Mouse (Mus musculus): ENCODE measurements around the gene B3gnt9.

The B3gnt9 gene

DNA sequence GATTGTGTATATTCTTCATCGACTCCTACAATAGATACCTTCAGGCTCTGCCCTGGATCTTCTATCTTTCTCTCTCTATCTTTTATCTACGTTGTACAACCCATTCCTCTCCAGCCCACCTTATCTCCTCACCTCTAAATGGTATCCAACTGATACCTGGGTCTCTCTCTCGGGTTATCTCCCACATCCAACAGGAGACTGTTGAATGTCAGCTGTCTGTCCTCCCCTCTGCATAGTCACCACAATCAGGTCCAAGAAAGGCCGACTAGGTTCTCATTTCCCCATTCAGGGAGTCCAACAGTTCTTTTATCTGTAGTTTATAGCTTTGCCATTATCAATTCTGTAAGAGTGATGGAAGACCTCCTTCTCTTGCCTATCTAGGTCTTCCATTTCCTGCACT is 27.3 kb upstream of the B3gnt9 start:
- in situ Hi-C loops (cut with MboI): no loop called here

DNA sequence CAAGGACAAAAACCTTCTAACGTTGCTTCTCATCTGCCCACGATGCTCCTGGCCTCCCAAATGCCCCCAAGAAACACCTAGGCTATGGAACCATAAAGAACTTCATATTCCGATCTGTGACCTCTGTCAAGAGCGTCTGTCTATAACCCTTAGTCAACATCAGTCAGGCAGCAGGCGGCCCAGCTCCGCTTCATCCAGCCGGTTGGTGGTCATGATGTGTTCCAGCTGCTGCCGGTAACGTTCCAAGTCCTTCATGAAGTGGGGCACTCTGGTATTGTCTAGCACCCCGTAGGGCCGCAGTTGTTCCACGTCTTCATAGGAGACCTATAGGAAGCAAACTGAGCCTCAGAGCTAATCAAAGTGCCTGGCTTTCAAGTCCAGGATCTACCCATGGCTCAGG is 26.9 kb upstream of the B3gnt9 start:
- in situ Hi-C loops (cut with MboI): no loop called here

DNA sequence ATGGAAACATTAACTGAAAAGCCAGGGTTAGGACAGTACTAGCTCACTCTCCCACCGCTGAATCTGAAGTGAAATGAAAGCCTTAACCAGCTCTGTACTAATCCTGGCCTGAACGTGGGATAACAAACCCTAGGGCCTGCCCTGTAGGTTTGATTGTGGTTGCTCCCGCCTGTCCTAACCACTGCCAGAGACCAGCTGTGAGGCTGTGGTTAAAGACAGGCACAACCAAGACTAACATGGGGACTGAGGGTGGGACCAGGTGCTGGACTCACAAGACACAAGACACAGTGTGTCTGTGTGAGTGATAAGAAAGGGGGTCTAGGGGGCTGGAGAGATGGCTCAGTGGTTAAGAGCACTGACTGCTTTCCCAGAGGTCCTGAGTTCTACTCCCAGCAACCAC is 25.6 kb upstream of the B3gnt9 start:
- in situ Hi-C loops (cut with MboI): no loop called here

DNA sequence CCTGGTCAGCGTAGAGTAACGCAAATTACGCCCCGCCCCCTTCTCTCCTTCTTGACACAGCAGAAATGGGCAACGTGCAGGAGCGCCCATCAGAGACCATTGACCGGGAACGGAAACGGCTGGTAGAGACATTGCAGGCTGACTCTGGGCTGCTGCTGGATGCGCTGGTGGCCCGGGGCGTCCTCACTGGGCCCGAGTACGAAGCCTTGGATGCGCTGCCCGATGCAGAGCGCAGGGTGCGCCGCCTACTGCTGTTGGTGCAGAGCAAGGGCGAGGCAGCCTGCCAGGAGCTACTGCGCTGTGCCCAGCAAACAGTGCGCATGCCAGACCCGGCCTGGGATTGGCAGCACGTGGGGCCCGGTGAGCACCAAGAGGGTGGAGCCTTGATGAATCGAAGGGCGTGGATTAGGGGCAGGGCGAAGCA is 24.0 kb upstream of the B3gnt9 start:
- in situ Hi-C loops (cut with MboI): no loop called here

DNA sequence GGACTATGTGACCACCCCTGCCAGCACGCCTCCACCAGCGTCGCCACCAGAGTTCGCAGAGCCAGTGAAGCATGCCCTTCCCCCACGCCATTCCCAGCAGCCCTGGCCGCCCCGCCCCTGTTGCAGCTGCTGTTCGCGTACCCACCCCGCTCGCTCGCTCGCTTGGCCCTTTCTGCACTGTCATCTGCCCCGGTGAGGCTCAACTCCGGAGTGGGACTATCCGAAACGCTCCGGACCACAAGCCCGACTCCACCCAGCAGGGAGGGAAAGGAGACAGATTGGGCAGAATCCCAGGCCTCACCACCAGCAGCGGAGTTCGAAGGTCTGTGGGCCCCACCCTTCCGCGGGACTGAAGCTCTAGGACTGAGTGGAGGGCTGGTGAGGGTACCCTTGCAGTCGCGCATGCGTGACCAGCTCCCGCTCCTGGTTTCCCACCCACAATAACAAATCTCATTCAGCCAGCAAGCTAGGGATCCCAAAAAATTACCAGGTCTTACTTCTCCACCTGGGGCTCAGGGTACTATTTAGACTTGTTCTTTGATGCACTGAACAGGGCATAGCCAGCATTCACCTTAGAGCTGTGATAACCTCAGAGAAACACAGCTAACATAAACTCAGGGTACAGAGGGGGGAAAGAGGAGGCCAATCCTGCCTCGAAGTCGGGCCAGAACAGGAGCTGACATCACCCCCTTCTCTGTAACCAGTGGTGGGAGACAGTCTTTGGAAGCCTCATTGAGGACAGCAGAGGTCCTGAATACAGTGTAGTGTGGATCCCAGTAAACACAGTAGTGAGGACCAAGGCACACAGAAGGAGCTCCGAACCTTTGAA is 21.6 kb upstream of the B3gnt9 start:
- in situ Hi-C loops (cut with MboI): no loop called here

DNA sequence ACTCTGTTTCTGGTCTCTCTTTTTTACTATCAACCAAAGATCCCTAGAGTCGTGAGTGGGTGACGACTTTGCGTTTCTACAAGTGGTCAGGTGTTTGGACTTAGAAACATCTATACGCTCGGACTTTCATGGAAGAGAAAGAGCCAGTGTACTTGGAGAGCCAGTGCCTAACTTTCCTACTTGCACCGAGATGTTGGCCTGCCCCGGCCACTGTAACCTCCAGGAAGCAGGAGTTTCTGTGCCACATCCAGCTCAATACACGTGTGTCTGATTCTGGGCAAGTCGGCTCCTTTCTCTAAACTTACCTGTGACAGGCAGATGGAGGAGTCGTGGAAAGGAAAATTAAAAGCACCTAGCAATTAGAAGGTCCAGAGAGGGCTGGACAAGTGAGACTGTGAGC is 20.9 kb upstream of the B3gnt9 start, which contains the start of gene Nol3:
Gene Nol3 (plus strand): TSS at position 301 of the 400 bp plus-strand sequence.
- in situ Hi-C loops (cut with MboI): no loop called here

DNA sequence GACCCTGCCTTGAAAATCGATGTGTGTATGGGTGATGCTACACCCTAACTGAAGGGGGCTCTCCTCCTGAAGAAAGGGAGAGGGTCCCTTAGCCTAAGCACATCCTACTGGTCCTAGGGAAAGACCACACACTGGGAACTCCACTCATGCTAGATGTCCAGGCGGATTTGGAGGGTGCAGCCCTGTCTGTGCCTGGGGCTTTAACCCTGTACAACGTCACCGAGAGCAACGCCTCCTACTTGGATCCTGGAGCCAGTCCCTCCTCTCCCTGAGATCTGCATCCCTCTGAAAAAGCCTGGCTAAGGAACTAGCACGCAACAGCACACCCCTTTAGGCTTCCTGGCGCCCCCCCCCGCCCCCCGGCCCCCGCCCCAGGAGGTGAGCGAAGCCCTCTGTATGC is 20.4 kb upstream of the B3gnt9 start:
- in situ Hi-C loops (cut with MboI): no loop called here

DNA sequence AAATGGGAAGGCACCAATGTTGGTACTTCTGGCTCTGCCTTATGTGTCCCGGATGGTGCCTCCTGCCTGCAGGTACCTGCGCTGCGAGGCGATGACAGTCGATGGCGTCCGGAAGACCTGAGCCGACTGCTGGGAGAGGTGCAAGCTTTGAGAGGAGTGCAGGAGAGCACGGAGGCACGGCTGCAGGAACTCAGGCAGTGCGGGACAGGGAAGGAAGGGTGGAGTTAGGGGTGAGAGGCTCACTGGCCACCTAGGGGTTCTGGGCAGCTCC is 15.9 kb upstream of the B3gnt9 start:
- in situ Hi-C loops (cut with MboI): loop anchor here (25.0 kb wide), 1 partner anchor 634 kb away; the partner anchor contains the start of genes Ciao2b and Rrad

DNA sequence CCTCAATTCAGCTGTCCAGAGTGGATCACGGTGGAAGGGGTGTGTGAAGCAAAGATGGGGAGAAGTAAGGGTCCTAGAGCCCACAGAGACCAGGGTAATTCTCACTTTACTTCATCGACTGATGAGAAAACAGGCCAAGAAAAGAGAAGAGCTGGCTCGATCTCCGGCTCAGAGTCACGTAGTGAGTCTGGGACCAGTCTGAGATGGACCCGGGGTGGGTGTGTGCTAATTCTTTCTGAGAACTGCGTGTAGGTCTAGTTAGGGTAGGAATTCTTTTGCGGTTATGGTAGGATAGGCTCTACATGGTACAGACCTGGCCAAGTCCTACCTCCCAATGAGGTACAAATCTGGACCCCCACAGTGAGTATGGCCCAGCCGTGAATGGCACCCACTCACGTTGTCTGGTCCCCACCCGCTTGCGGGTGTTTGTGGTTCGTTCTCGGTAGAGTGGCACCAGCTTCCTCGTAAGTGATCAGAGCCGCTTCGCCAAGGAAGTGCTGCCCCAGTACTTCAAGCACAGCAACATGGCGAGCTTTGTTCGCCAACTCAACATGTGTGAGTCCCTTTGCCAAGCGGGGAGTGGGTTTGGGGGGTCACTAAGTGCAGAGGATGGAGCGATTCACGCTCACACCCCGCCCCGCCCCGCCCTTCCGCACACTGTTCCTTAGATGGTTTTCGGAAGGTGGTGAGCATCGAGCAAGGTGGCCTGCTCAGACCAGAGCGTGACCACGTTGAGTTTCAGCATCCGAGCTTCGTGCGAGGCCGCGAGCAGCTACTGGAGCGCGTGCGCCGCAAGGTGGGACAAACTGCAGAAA is 15.4 kb upstream of the B3gnt9 start:
- in situ Hi-C loops (cut with MboI): loop anchor here (25.0 kb wide), 1 partner anchor 633 kb away; the partner anchor contains the start of genes Ciao2b and Rrad

DNA sequence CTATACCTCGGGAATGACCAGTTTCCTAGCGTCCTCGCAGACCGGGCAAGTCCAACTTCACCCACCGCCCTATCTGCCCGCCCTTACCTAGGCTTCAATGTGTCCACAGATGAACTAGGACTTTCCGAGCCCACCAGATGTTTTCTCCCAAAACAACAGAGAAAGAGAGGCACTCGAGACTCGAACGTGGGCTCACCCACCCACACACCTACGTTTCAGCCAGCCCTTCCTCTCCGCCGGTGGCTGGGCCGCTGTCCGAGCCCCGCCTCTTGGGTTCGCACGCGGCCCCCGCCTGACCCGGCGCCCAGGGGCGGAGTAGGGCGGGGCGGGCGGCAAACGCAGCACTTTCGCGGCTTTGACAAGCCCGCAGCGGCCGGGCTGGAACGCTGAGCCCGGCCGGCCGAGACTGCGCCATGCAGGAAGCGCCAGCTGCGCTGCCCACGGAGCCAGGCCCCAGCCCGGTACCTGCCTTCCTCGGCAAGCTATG is 14.6 kb upstream of the B3gnt9 start, which contains the start of gene Hsf4:
Gene Hsf4 (plus strand): TSS at position 341 of the 487 bp plus-strand sequence.
- in situ Hi-C loops (cut with MboI): loop anchor here (25.0 kb wide), 1 partner anchor 632 kb away; the partner anchor contains the start of genes Ciao2b and Rrad

DNA sequence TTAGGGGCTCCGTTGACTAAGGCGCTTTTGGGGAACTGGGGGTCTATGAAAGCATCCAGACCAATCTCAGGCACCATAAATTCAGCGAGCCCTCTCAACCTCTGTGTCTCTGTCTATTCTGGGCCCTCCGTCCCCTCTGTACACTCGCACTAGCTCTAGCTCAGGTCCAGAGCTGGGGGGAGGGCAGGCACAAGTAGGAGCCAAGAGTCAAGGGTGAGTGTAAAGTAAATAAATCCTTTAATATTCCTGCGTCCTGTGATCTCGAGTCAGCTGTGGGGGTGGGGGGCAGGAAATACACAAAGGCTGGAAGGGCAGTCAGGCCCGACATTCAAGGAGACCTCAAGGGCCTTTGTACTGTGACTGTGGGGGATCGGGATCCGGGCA is 14.1 kb upstream of the B3gnt9 start:
- in situ Hi-C loops (cut with MboI): loop anchor here (25.0 kb wide), 1 partner anchor 632 kb away; the partner anchor contains the start of genes Ciao2b and Rrad

DNA sequence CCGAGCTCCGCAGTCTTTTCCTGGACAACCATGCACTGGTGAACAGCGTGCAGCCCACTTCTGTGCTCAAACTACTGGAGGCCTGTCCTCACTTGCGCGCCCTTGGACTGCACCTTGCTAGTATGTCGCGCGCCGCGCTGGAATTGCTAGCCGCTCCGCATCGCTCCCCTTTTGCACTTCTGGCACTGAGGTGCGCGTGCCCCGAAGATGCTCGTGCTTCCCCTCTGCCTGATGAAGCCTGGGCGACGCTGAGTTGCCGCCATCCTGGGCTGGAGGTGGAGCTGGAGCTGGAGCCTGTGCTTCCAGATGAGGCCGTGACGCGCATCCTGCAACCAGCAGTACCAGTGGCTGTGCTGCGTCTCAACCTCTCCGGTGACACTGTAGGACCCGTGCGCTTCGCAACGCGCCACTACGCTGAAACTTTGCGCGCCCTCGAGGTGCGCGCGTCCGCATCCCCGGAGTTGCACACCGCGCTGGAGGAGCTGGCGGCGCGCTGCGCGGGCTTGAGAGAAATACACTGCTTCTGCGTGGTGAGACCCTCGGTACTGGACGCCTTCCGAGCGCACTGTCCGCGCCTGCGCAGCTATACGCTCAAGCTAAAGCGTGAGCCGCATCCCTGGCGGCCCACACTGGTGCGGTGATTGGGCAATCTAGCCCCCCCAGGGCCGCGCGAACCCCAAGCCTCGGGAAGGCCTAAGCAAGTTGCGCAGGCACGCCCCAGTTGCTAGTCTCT is 13.6 kb upstream of the B3gnt9 start:
- in situ Hi-C loops (cut with MboI): loop anchor here (25.0 kb wide), 1 partner anchor 631 kb away; the partner anchor contains the start of genes Ciao2b and Rrad

DNA sequence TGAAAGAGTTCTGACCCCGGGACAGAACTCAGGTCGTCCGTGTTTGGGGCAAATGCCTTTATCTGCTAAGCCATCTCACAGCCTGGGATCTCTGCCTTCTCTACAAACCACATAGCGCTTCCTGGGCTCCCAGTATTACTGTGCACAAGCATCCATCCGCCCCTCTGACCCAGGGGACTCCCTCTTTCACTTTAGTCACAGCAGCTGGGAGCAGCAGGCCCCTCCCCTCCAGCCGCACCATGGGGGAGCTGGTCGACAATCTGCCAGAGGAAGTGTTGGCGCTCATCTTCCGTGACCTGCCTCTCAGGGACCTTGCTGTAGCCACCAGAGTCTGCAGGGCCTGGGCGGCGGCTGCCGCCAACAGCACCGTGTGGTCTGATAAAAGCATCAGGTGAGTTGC is 11.8 kb upstream of the B3gnt9 start:
- in situ Hi-C loops (cut with MboI): loop anchor here (25.0 kb wide), 1 partner anchor 629 kb away; the partner anchor contains the start of genes Ciao2b and Rrad

DNA sequence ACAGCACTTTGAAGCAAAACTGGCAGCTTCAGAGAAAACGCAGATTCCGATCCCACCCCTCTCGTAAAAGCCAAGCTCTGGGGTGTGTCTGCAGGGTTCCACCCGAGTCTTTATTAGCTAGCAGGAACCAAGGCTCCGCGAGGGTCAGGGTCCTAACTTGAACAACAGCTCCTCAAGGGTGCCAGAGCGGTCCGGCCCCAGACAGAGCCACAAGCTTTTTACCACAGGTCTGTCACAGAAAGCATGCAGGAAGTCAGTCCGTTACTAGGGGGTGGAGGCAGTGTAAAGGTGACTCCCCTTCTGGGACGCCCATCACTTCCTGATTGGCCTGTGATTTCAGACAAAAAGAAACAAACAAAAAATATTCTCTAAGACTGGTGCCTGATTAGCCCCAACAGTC is 10.2 kb upstream of the B3gnt9 start:
- in situ Hi-C loops (cut with MboI): loop anchor here (25.0 kb wide), 1 partner anchor 628 kb away; the partner anchor contains the start of genes Ciao2b and Rrad

DNA sequence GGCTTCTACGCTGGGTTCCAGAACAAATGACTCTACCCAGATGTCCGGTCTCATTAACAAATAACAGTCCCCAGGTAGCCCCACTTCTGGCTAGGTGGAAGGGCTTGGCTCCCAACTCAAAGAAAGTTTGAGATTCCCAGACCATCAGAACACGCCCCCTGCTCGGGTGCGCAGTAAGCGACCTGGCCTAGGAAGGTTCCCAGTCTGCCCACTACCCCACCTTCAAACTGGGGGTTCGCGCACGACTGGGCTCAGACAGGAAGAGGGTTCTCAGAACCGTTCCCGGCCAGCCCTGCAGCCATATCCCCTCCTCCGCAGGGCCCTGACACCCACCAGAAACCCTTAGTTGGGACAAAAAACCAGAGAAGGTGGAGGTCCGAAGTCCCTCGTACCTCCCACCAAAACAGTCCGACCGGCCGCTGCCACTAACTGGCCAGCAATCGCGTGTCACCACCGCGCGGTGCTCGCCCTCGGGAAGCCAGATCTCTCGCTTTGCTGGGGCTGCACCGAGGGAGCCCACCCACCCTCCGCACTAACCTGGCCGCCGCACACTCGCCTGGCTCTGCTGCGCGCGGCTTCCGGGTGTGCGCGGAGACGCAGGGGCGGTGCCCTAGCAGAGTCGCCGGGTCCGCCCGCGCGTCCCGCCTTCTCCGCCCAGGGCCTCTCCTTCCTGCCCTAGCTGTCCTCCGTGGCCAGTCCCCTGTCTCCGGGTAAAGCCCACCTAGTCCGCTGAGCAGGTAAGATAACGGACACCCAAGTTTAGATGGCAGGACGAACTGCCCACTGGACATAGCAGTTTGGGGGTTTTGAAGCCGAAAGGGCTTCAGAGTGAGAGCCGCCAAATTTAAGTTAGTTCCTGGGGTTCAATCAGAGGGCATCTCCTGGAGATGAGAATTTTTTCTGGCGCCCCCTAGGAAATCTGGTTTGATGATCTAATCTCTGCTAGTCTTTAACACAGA is 9.3 kb upstream of the B3gnt9 start, which contains the start of the genes Tradd and Fbxl8:
Gene Tradd (minus strand): TSS at position 586 of the 959 bp plus-strand sequence.
Gene Fbxl8 (plus strand): TSS at position 625 of the 959 bp plus-strand sequence.
- in situ Hi-C loops (cut with MboI): loop anchor here (25.0 kb wide), 1 partner anchor 627 kb away; the partner anchor contains the start of genes Ciao2b and Rrad

DNA sequence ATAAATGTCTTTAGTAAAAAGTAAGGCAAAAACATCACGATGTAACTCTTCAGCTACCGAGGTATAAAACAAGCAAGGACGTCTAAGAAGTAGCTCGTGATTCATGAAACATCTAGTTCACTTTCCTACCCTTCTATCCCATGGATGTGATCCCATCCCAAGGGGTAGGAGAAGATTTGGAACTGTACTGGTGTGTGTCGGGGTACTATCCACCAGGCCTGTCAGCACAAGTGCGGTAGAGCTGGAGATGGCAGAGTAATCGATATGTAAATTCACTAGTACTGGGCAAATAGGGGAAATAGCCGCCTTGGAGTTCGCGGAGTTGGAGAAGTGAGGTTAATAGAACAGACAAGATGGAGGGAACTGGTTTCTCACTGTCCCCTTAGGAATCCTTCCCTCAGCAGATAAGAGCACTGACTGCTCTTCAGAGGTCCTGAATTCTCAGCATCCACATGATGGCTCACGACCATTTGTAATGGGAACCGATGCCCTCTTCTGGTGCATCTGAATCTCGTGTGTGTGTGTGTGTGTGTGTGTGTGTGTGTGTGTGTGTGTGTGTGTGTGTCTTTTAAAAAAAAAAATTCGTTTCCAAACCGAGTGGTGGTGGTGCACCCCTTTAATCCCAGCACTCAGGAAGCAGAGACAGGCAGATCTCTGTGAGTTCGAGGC is 8.4 kb upstream of the B3gnt9 start:
- in situ Hi-C loops (cut with MboI): loop anchor here (25.0 kb wide), 1 partner anchor 626 kb away; the partner anchor contains the start of genes Ciao2b and Rrad

DNA sequence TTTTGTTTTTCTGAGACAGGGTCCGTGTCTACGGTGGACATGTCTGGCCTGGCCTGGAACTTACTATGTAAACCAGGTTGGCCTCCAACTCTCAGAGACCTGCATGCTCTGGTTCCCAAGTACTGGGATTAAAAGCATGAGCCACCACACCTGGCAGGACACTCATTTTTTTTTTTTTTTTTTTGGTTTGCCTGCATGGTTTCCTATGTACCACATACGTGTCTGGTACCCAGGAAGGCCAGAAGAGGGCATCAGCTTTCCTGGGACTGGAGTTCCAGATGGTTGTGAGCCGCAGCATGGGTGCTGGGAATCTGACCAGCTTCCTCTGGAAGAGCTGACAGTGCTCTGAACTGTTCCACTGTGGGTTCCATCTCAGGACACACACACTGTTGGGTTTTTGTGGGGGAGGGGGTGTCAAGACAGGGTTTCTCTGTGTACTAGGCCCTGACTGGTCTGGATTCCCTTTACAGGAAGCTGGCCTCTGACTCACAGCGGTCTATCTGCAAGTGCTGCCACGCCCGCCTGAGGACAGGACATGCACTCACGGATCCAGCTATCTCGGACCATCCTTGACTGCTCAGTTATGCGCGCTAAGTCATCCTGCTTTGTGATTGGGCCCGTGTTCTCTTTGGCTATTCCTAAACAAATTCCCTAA is 6.5 kb upstream of the B3gnt9 start:
- in situ Hi-C loops (cut with MboI): loop anchor here (25.0 kb wide), 1 partner anchor 624 kb away; the partner anchor contains the start of genes Ciao2b and Rrad

DNA sequence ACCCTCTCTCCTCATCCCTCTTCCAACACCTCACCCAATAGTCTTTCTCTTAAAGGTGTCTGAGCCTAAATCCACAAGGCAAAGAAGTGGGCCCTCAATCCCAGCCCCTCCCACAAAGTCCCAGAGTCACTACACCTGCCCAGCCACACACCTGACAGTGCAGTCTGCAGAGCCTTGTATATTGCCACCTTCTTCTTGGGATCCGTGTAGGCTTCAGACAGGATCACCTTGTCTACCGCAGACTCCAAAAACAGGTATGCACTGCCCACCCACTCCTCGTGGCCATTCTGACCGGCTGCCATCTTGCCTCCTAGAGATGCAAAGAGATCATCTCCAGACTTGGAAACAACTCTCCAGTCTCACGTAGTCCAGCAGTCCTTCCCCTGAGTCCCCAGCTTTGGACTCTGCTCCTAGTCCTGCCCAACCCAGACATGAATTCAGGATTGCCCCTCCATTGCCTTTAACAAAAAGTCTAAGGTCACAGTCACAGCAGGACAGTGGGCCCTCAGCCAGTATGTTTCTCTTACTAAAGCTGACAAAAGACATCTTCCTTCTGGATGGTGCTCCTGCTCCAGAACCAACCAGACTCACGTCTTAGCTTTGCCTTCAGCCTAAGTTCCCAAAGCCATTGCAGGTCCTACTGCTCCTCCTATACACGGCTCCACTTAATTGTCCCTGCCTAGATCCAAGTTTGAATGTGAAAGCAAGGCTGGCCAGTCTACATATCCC is 5.6 kb upstream of the B3gnt9 start:
- in situ Hi-C loops (cut with MboI): loop anchor here (25.0 kb wide), 1 partner anchor 623 kb away; the partner anchor contains the start of genes Ciao2b and Rrad

All from mature B cell (primary cell).